Mouse (Mus musculus) stomach, postnatal 0 days (tissue): ENCODE measurements around the gene Bmp2k.

Experiments
- CTCF ChIP-seq: IDR thresholded peaks from 2 replicates; pipeline ENCODE4 v1.5.1; 2016; ENCODE audit warnings: antibody characterized with exemption, low read depth, mild to moderate bottlenecking, moderate library complexity
- EP300 ChIP-seq: optimal IDR thresholded peaks from 2 replicates; pipeline ENCODE3; 2016; ENCODE audit warnings: antibody characterized with exemption

DNA sequence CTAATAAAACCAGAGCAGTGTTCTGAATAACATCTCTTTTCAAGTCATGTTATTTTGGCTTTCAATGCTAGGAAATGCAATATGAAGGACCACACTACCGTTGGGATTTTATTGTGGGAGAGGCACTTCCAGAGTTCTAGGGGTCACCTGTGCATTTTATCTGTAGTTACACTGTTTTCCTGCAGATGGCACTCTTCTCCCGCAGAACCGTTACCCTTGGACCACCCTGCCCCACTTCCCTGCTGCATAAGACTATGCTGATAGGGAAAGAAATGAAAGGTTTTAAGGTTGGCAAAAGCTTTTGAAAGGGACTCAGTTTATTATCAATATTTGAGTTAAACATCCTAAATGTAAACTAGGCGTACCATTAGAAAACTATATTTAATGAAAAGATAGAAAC is 128.5 kb downstream of the Bmp2k start:
- no peak for TF ChIP-seq EP300
- peak; percentile 88 for TF ChIP-seq CTCF
